Mouse (Mus musculus) stomach, embryonic 14.5 days (tissue): ENCODE data around the gene Nudt21. TPM values are rescaled to one million over a fixed set of nuclear protein-coding genes. Genes with fewer than 3 reads are reported as not detected.
"Not testable (repeated sequence)": the region's sequence is repeated elsewhere in the genome, so short reads cannot be mapped to it uniquely, and the experiment has no call there.

Experiments used
- ATAC-seq: fragments of 200-750 bp; cut with Nextera tagmentation; 2 replicates; pipeline ENCODE4 v1.8.0; 2017; ENCODE audit warnings: low read depth, moderate TSS enrichment; ENCODE audit not compliant: insufficient number of reproducible peaks, insufficient read depth, low FRiP score
- H3K27ac ChIP-seq: fragments of 300-500 bp; sonication (generic); 2 replicates; pipeline ENCODE4 v1.5.1; 2014; ENCODE audit warnings: mild to moderate bottlenecking, low read length, moderate library complexity, mixed read lengths
- H3K27me3 ChIP-seq: fragments of 300-500 bp; sonication (generic); 2 replicates; pipeline ENCODE4 v1.6.1; 2014; ENCODE audit warnings: low read length, control low read depth, mixed read lengths; ENCODE audit not compliant: control insufficient read depth, insufficient read depth
- H3K36me3 ChIP-seq: fragments of 300-500 bp; sonication (generic); 2 replicates; pipeline ENCODE4 v1.6.1; 2014; ENCODE audit warnings: mild to moderate bottlenecking, control low read depth, low read length, moderate library complexity, mixed read lengths; ENCODE audit not compliant: control insufficient read depth, insufficient read depth
- H3K4me1 ChIP-seq: fragments of 300-500 bp; sonication (generic); 2 replicates; pipeline ENCODE4 v1.6.1; 2014; ENCODE audit warnings: low read length, control low read depth, mixed read lengths; ENCODE audit not compliant: control insufficient read depth, insufficient read depth
- H3K4me2 ChIP-seq: fragments of 300-500 bp; sonication (generic); replicated peaks from 2 replicates; pipeline ENCODE4 v1.6.1; 2014; ENCODE audit warnings: low read depth, low read length, control low read depth
- H3K4me3 ChIP-seq: fragments of 300-500 bp; sonication (generic); 2 replicates; pipeline ENCODE4 v1.5.1; 2014; ENCODE audit warnings: low read depth, low read length, control low read depth
- H3K9ac ChIP-seq: fragments of 300-500 bp; sonication (generic); replicated peaks from 2 replicates; pipeline ENCODE4 v1.6.1; 2014; ENCODE audit warnings: low read depth, mild to moderate bottlenecking, control low read depth, low read length, moderate library complexity, mixed read lengths
- H3K9me3 ChIP-seq: fragments of 300-500 bp; sonication (generic); 2 replicates; pipeline ENCODE4 v1.6.1; 2016; ENCODE audit warnings: low read depth, low read length, control low read depth; ENCODE audit not compliant: control insufficient read depth
- WGBS: fragments of 180-500 bp; shearing (Covaris S2); extraction: QIAGEN DNeasy Blood & Tissue Kit; methylation state at CpG from one replicate; pipeline ENCODE4 v1.1.7; 2014; 5-methylcytosine and 5-hydroxymethylcytosine counted together
- polyA plus RNA-seq: library from polyadenylated mRNA; unstranded; fragments of >200 nt; fragmentation: Nextera tagmentation; extraction: Ambion mirVana; gene quantifications from 2 replicates; pipeline ENCODE4 v1.2.1, GENCODE M21; 2014

Nudt21 gene
- polyA plus RNA-seq, 1 experiment from 2014 or later, result 126 TPM

GRCm38 (mm10) chr8:94036541-94036940, 290 bp downstream of the Nudt21 start:
- Histone ChIP-seq H3K4me1 (peaks cover 13% of the 10 kb centered on the region; the same call in 1 of the 2 replicates), H3K9ac (peak overlapping the region; percentile 60), H3K4me3 (peak overlapping the region; percentile 76), H3K4me2 (peak overlapping the region; percentile 61), H3K27ac (peak overlapping the region; percentile 63; the same call in 1 of the 2 replicates)
- not testable (repeated sequence) for H3K27me3 ChIP-seq, H3K9me3 ChIP-seq, H3K36me3 ChIP-seq
- ATAC-seq, result peak; percentile 87
- WGBS, result under 1% methylated on average over 21 of the region's 32 CpGs

- no peak overlapping the region for H3K9ac ChIP-seq
- WGBS, result 58% methylated on average over 5 of the region's 5 CpGs
Observed at GRCm38 (mm10) chr8:94035200-94035599, 1.6 kb downstream of the Nudt21 start.

GRCm38 (mm10) chr8:94033601-94034000, 3.2 kb downstream of the Nudt21 start:
- Histone ChIP-seq H3K4me1 (peaks cover 13% of the 10 kb centered on the region; the same call in 1 of the 2 replicates), H3K4me3 (no peak overlapping the region), H3K27ac (no peak overlapping the region), H3K9me3 (no peaks in the 10 kb centered on the region), H3K4me2 (no peak overlapping the region), H3K9ac (no peak overlapping the region), H3K27me3 (no peaks in the 10 kb centered on the region), H3K36me3 (peaks cover 19% of the 10 kb centered on the region)
- 81% methylated on average over 3 of the region's 3 CpGs for WGBS
- no peak for ATAC-seq

More at GRCm38 (mm10) chr8:94035200-94035599, 1.6 kb downstream of the Nudt21 start:
- Histone ChIP-seq H3K4me3 (peak overlapping the region; percentile 3; the same call in 1 of the 2 replicates), H3K36me3 (peaks cover 3% of the 10 kb centered on the region), H3K4me1 (peaks cover 13% of the 10 kb centered on the region; the same call in 1 of the 2 replicates), H3K27me3 (no peaks in the 10 kb centered on the region), H3K27ac (no peak overlapping the region), H3K4me2 (peak overlapping the region; percentile 61), H3K9me3 (no peaks in the 10 kb centered on the region)
- ATAC-seq, result no peak

- no peaks in the 10 kb centered on the region for H3K9me3 ChIP-seq
- peaks cover 54% of the 10 kb centered on the region for H3K36me3 ChIP-seq
- H3K4me3 ChIP-seq, result no peak overlapping the region
- no peaks in the 10 kb centered on the region for H3K27me3 ChIP-seq
- no peak overlapping the region for H3K4me2 ChIP-seq
- H3K9ac ChIP-seq, result no peak overlapping the region
- ATAC-seq, result no peak
- no peak overlapping the region for H3K27ac ChIP-seq
- H3K4me1 ChIP-seq, result no peaks in the 10 kb centered on the region
- WGBS, result 93% methylated on average over 9 of the region's 9 CpGs
Observed at GRCm38 (mm10) chr8:94029701-94030100, 7.1 kb downstream of the Nudt21 start.

GRCm38 (mm10) chr8:94023916-94024315, 12.9 kb downstream of the Nudt21 start:
- Histone ChIP-seq H3K9ac (no peak overlapping the region), H3K36me3 (peaks cover 67% of the 10 kb centered on the region), H3K9me3 (no peaks in the 10 kb centered on the region), H3K4me2 (no peak overlapping the region), H3K27ac (no peak overlapping the region), H3K4me1 (no peaks in the 10 kb centered on the region), H3K27me3 (no peaks in the 10 kb centered on the region), H3K4me3 (no peak overlapping the region)
- 91% methylated on average over 6 of the region's 6 CpGs for WGBS
- ATAC-seq, result no peak

GRCm38 (mm10) chr8:94013026-94013612, 23.7 kb downstream of the Nudt21 start:
- WGBS, result 27% methylated on average over 7 of the region's 7 CpGs
- ATAC-seq, result no peak

GRCm38 (mm10) chr8:94012013-94012951, 24.5 kb downstream of the Nudt21 start, which contains the start of gene Amfr:
Amfr (minus strand) TSS chr8:94012842.
- ATAC-seq, result peak; percentile 91
- Histone ChIP-seq H3K36me3 (no peaks in the 10 kb centered on the region), H3K4me2 (peak within 1 kb of the TSS; percentile 87), H3K9ac (peak within 1 kb of the TSS; percentile 96), H3K4me1 (peaks cover 20% of the 10 kb centered on the region), H3K27ac (peak within 1 kb of the TSS; percentile 93), H3K4me3 (peak within 1 kb of the TSS; percentile 94), H3K27me3 (no peaks in the 10 kb centered on the region), H3K9me3 (no peaks in the 10 kb centered on the region)
- under 1% methylated on average over 108 of the region's 130 CpGs for WGBS

More at GRCm38 (mm10) chr8:94013026-94013612, 23.7 kb downstream of the Nudt21 start:
- no peaks in the 10 kb centered on the region for H3K36me3 ChIP-seq
- no peaks in the 10 kb centered on the region for H3K27me3 ChIP-seq
- peak overlapping the region; percentile 96 for H3K9ac ChIP-seq
- H3K9me3 ChIP-seq, result no peaks in the 10 kb centered on the region
- H3K27ac ChIP-seq, result peak overlapping the region; percentile 93
- H3K4me2 ChIP-seq, result peak overlapping the region; percentile 87
- peaks cover 20% of the 10 kb centered on the region for H3K4me1 ChIP-seq
- H3K4me3 ChIP-seq, result peak overlapping the region; percentile 94
